Mouse (Mus musculus) bone marrow, adult 2 months (tissue): ENCODE measurements around the gene Gabbr2. TPM values are rescaled to one million over a fixed set of nuclear protein-coding genes. Genes with fewer than 3 reads are reported as not detected.

Experiments used
- H3K27ac ChIP-seq: fragments of 200-500 bp; 2 replicates; pipeline ENCODE4 v1.5.1; 2012; ENCODE audit warnings: low read depth, mild to moderate bottlenecking, control low read depth, inconsistent platforms, low read length; ENCODE audit not compliant: control insufficient read depth, poor library complexity, insufficient read depth
- H3K4me1 ChIP-seq: fragments of 200-500 bp; 2 replicates; pipeline ENCODE4 v1.6.1; 2011; ENCODE audit warnings: low read length; ENCODE audit not compliant: control insufficient read depth, insufficient read depth
- H3K4me3 ChIP-seq: fragments of 200-500 bp; replicated peaks from 2 replicates; pipeline ENCODE3; 2011; ENCODE audit warnings: mild to moderate bottlenecking, low read depth, low read length, control low read depth; ENCODE audit not compliant: control insufficient read depth
- CTCF ChIP-seq: fragments of 200-500 bp; IDR thresholded peaks from 2 replicates; pipeline ENCODE4 v1.5.1; 2011; ENCODE audit warnings: low read length, control low read depth; ENCODE audit not compliant: control insufficient read depth, insufficient read depth
- POLR2A ChIP-seq: fragments of 200-500 bp; IDR thresholded peaks from 2 replicates; pipeline ENCODE4 v1.6.1; 2011; ENCODE audit warnings: low read depth, mild to moderate bottlenecking, control low read depth, low read length, borderline replicate concordance; ENCODE audit not compliant: control insufficient read depth
- WGBS: fragments of 180-500 bp; shearing (Covaris S2); methylation state at CpG from one replicate; pipeline ENCODE4 v1.1.7; 2018; 5-methylcytosine and 5-hydroxymethylcytosine counted together
- polyA plus RNA-seq: library from polyadenylated mRNA; stranded (reverse); fragments of >200 nt; gene quantifications from 2 replicates; pipeline ENCODE4 v1.2.4, GENCODE M21; 2011; ENCODE audit warnings: low replicate concordance; ENCODE audit not compliant: missing spikeins, insufficient read depth, insufficient read length

The Gabbr2 gene
- polyA plus RNA-seq, 1 experiment = 1.1 TPM

DNA sequence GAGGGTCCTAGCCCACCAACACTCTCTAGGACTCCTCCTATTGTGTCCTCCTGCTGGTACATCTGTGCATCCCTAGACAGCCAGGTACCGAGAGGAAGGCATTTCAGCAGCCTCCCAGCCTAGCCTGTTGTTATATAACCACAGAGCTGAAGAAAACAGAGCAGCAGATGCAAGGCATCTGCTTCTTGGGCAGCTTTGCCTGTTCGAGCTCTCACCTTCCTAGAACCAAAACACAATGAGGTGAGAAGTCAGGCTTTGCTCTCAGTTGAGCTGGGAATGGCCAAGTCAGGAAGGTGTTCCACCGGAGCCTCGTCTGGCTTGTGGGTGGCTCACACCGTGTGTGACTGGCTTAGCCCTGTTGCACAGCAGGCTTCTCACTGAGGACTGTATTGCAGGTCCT, 8.8 kb downstream of the Gabbr2 start:
- Histone ChIP-seq H3K4me3 (no peak overlapping the region), H3K27ac (no peak overlapping the region), H3K4me1 (no peaks in the 10 kb centered on the region)
- TF ChIP-seq CTCF = no peak
- TF ChIP-seq POLR2A = no peak
- 62% methylated on average over 5 of the region's 5 CpGs for whole genome bisulfite sequencing

DNA sequence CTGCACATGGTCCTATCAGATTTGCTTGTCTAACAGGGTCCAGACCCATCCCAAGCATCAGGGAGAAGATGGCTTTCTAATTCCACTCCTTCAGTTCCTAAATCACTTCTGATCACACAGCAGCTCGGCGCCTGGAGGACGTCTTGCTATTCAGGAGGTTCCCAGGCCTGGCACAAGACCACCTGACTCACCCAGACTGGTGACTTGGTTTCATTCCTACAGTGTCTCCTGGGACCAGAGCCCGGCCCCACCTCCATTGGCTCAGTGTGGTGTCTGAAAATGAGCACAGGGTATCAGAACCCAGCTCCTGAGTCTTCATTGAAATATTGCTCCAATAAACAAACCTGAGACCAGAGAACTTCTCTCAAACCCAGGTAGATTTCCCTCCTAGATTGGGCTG, 9.6 kb downstream of the Gabbr2 start:
- Histone ChIP-seq H3K4me1 (no peaks in the 10 kb centered on the region), H3K27ac (no peak overlapping the region), H3K4me3 (no peak overlapping the region)
- TF ChIP-seq POLR2A (no peak), CTCF (no peak)
- 76% methylated on average over 4 of the region's 4 CpGs for WGBS

DNA sequence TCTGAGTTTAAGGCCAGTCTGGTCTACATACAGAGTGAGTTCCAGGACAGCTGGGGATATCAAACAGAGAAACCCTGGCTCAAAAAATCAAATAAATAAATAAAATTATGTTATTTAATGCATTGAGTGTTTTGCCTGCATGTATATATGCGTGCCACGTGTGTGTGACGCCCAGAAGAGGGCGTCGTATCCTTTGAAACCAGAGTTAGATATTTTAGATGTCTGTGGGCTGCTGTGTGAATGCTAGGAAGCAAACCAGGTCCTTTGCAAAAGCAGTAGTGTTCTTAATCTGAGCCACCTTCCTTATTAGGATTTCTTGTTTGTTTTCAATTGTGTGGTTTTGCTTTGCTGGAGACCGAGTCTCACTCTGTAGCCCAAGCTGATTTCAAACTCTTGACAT, 13.3 kb downstream of the Gabbr2 start:
- no peak overlapping the region for H3K4me3 ChIP-seq
- 75% methylated on average over 6 of the region's 6 CpGs for whole genome bisulfite sequencing
- no peaks in the 10 kb centered on the region for H3K4me1 ChIP-seq
- no peak for TF ChIP-seq POLR2A
- peak; percentile 37; the same call in 1 of the 2 replicates for TF ChIP-seq CTCF
- H3K27ac ChIP-seq = no peak overlapping the region

DNA sequence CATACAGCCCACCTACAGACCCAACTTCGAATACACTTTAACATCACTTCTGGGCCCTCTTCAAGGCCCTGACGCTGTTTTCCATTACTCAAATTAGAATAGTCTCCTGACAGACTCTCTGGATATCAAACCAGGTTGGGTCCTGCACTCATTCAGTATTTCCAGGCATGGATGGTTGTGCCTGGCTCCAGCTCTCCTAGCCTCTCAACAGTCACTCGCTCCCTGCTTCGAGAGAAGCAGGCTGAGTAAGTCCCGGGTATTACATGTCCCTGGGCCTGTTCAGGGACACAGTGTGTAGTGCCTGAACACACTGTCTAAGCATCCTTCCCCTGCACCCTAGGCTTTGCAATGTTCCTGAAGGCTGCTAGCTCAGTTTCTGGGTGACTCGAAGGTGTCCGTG, 14.5 kb downstream of the Gabbr2 start:
- TF ChIP-seq POLR2A (no peak), CTCF (no peak)
- H3K4me1 ChIP-seq = no peaks in the 10 kb centered on the region
- WGBS = 83% methylated on average over 7 of the region's 7 CpGs
- H3K27ac ChIP-seq = no peak overlapping the region
- H3K4me3 ChIP-seq = no peak overlapping the region

DNA sequence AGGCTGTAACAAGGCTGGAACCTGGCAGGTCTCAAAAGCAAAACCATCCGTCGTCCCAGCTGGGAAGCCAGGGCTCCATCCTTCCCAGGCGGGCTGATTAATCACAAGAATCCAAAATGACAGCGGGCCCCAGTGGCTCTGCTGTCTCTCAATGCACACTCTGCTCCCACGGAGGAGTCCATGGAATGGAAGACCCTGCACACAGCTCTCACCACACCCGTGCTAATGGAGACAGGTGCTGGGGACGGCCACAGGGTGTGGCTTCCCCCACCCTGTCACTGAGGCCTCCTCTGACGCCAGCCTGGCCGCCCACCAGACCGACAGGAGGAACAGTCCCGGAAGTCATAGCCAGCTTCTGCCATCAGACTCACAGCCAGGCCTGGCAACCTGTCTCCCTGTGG, 15.0 kb downstream of the Gabbr2 start:
- Histone ChIP-seq H3K27ac (no peak overlapping the region), H3K4me3 (no peak overlapping the region), H3K4me1 (no peaks in the 10 kb centered on the region)
- TF ChIP-seq CTCF = no peak
- no peak for TF ChIP-seq POLR2A
- WGBS = 80% methylated on average over 11 of the region's 11 CpGs

DNA sequence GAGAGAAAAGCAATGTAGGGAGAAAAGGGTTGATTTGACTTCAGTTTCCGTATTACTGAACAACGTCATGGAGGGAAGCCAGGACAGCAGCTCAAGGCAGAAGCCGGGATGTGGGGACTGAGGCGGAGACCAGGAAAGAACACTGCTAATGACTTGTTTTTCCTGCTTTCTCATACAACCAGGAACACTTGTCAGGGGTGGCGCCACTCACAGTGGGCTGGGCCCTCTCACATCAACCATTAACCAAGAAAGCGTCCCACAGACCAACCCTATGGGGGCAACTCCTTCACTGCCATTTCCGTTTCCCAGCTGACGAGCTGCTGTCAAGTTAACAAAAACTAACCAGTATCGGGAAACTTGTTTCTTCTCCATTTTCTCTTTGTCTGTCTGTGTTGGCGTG, 18.4 kb downstream of the Gabbr2 start:
- Histone ChIP-seq H3K27ac (no peak overlapping the region), H3K4me3 (no peak overlapping the region), H3K4me1 (no peaks in the 10 kb centered on the region)
- no peak for TF ChIP-seq POLR2A
- TF ChIP-seq CTCF = no peak
- WGBS = 76% methylated on average over 10 of the region's 10 CpGs

DNA sequence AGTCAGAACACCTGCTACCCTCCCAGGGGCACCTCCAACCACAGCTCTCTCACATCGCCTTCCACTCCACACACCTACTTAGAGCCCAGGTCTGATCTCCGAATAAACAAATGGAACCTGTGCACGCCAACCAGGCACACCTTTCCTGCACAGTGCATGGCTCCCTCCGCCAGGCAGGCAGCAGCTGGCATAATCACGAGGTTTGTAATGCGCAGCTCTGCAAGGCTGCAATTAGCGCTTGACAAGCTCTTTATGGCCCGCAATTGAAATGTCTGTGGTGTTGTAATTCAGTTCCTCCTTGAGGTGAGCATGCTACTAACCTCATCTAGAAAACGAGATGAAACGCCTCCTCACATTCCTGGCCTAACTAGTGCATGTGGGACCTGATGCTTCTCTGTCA, 23.7 kb downstream of the Gabbr2 start:
- TF ChIP-seq POLR2A (no peak), CTCF (no peak)
- H3K4me1 ChIP-seq = no peaks in the 10 kb centered on the region
- WGBS = 68% methylated on average over 10 of the region's 10 CpGs
- no peak overlapping the region for H3K27ac ChIP-seq
- no peak overlapping the region for H3K4me3 ChIP-seq

DNA sequence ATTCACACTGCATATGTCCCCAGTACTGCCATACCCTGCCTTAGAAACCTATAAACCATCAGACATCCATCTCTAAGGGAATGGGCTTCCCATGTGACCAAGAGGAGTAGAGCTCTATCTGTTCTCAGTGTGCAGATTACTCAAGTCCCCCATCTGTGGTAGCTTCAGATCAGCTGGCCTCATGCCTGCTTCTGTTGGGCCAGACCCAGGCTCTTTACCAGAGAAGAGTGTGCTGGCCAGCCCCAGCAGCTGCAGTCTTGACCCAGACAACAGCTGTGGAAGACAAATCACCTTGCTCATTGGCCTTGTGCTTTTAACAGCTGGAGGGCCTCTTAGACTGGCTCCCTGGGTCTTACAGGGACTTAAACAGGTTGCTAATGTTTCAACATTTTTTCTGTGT, 25.1 kb downstream of the Gabbr2 start:
- Histone ChIP-seq H3K27ac (no peak overlapping the region), H3K4me1 (no peaks in the 10 kb centered on the region), H3K4me3 (no peak overlapping the region)
- no peak for TF ChIP-seq POLR2A
- TF ChIP-seq CTCF = no peak

DNA sequence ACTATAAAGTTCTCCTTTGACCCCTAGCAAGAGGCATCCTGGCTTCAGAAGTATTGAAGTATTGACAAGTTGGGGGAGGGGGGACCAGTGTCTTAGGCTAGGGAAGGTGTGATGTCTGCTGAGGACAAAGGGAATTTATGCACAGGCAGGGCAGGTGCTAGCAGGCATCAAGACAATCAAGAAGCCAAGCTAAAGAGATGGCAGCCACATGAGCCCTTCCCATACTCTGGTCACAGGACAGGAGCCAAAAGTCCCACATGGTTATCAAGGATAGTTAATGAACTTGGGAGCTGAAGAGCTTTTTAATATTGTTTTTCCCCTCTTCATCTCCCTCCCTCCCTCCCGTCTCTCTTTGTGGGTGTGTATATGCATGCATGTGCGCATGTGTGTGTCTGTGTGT, 30.3 kb downstream of the Gabbr2 start:
- Histone ChIP-seq H3K4me1 (no peaks in the 10 kb centered on the region), H3K4me3 (no peak overlapping the region), H3K27ac (no peak overlapping the region)
- 80% methylated on average over 2 of the region's 2 CpGs for WGBS
- no peak for TF ChIP-seq CTCF
- no peak for TF ChIP-seq POLR2A

DNA sequence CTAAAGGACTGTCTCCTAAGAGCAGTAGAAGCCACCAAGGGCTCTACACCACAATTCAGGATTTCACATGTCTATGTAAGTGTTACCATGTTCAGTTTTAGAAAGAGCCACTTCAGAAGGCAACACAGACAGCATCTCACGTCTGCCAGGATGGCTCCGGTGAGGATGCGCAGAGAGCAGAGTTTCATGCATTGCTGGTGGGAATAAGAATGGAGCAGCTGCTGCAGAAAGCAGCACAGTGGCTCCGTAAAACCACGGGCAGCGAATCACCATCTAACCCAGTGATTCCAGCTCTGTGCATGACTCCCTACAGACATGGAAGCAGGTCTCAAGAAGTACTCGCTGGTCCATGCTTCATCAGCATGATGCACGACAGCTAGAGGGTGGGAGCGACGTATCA, 31.5 kb downstream of the Gabbr2 start:
- TF ChIP-seq POLR2A (no peak), CTCF (no peak)
- Histone ChIP-seq H3K27ac (no peak overlapping the region), H3K4me1 (no peaks in the 10 kb centered on the region), H3K4me3 (no peak overlapping the region)
- 82% methylated on average over 10 of the region's 10 CpGs for WGBS
